ENCODE assay signal across 20 mouse cellular contexts in genomic region chr2:78027319-78027718, GRCm38 (mm10).
DNase-seq lines count a peak whose midpoint lies in the region; ATAC-seq and TF ChIP-seq lines count a peak whose summit lies in the region.
"Had no signal": no experiment of that assay in that cellular context is flagged by ENCODE, and none has a peak within 500 bp of the region (broad histone marks: within the 10 kb centered on the region; RNA-seq: fewer than 3 reads in every experiment).

No protein-coding gene starts in this region.

- no peak overlapping the region for H3K4me2 ChIP-seq in midbrain, embryonic 11.5 days
- H3K4me2 ChIP-seq in midbrain, embryonic 15.5 days, result no peak overlapping the region
- no peak overlapping the region for H3K4me2 ChIP-seq in CH12.LX (ENCODE audit: insufficient read depth, low read depth, poor library complexity, severe bottlenecking)
- H3K4me2 ChIP-seq in forebrain, embryonic 12.5 days, result no peak overlapping the region
- H3K4me2 ChIP-seq: embryonic facial prominence, embryonic 12.5 days had no signal

- no peak for ATAC-seq in midbrain, embryonic 11.5 days (ENCODE audit: low FRiP score)
- no peak for ATAC-seq in midbrain, embryonic 15.5 days (replicated peaks)
- ATAC-seq in cerebellum, adult (ENCODE audit: insufficient number of reproducible peaks, low FRiP score, low TSS enrichment), result no peak
- ATAC-seq in forebrain, embryonic 12.5 days (ENCODE audit: low FRiP score), result no peak
- ATAC-seq: forebrain, embryonic 14.5 days; forebrain, embryonic 16.5 days had no signal

- dilution Hi-C loops in CH12.LX (cut with MboI; ENCODE audit: extremely low pct_ligation_motif_present, extremely low pct_unique_long_range_greater_than_20kb, low sequenced_read_pairs), result no loop called here

- no peaks in the 10 kb centered on the region for H3K9me3 ChIP-seq in midbrain, embryonic 11.5 days (ENCODE audit: control insufficient read depth, low read length)
- no peaks in the 10 kb centered on the region for H3K9me3 ChIP-seq in midbrain, embryonic 15.5 days
- peaks cover 3% of the 10 kb centered on the region for H3K9me3 ChIP-seq in CH12.LX (replicated peaks; ENCODE audit: low read length)
- H3K9me3 ChIP-seq in forebrain, embryonic 12.5 days, result no peaks in the 10 kb centered on the region
- H3K9me3 ChIP-seq: embryonic facial prominence, embryonic 10.5 days; embryonic facial prominence, embryonic 12.5 days had no signal

- no peak for TF ChIP-seq EP300 in CH12.LX (IDR thresholded peaks at IDR 0.05; ENCODE audit: low read length)

- H3K27me3 ChIP-seq in midbrain, embryonic 11.5 days (ENCODE audit: control insufficient read depth, insufficient read depth, low read length), result no peaks in the 10 kb centered on the region
- no peaks in the 10 kb centered on the region for H3K27me3 ChIP-seq in midbrain, embryonic 15.5 days (replicated peaks)
- no peaks in the 10 kb centered on the region for H3K27me3 ChIP-seq in CH12.LX (replicated peaks)
- H3K27me3 ChIP-seq in forebrain, embryonic 12.5 days, result no peaks in the 10 kb centered on the region
- H3K27me3 ChIP-seq: embryonic facial prominence, embryonic 12.5 days had no signal

- H3K9ac ChIP-seq in midbrain, embryonic 11.5 days (ENCODE audit: low read length), result no peak overlapping the region
- H3K9ac ChIP-seq in midbrain, embryonic 15.5 days, result no peak overlapping the region
- no peak overlapping the region for H3K9ac ChIP-seq in CH12.LX (ENCODE audit: insufficient read depth, low read depth)
- no peak overlapping the region for H3K9ac ChIP-seq in forebrain, embryonic 12.5 days
- H3K9ac ChIP-seq: embryonic facial prominence, embryonic 12.5 days had no signal

- TF ChIP-seq POLR2A in CH12.LX (IDR thresholded peaks at IDR 0.05; ENCODE audit: low read depth, low read length), result no peak

- no peak for TF ChIP-seq RAD21 in CH12.LX (IDR thresholded peaks at IDR 0.05; ENCODE audit: low read depth, low read length)

- peak; percentile 51 for DNase-seq in midbrain, embryonic 11.5 days (ENCODE audit: low spot score, missing footprints)
- DNase-seq in thymus, postnatal 14 days, result peak; percentile 14
- DNase-seq in thymus, adult 18-20 months, result no peak
- peak; percentile 18 for DNase-seq in CD4-positive helper T cell, adult 2 months (ENCODE audit: low read depth, low spot score)
- DNase-seq in CH12.LX (ENCODE audit: extremely low read depth), result no peak
- DNase-seq: adrenal gland, adult 2 months; adrenal gland, postnatal 10 days; adrenal gland, postnatal 25 days; cerebellum, adult 11-12 months; cerebellum, adult 2 months; cerebellum, adult 9-10 months; cerebellum, postnatal 10 days; cerebellum, postnatal 25 days had no signal

- no peak for TF ChIP-seq CTCF in CH12.LX (conservative IDR thresholded peaks at IDR 0.05 in 1 of 2, IDR thresholded peaks at IDR 0.05 in 1 of 2; ENCODE audit: low read depth in 2 of 2, low read length in 2 of 2)

- no peaks in the 10 kb centered on the region for H3K4me1 ChIP-seq in midbrain, embryonic 11.5 days (ENCODE audit: control insufficient read depth, insufficient read depth, low read length)
- H3K4me1 ChIP-seq in midbrain, embryonic 15.5 days, result no peaks in the 10 kb centered on the region
- H3K4me1 ChIP-seq in CH12.LX (ENCODE audit: control insufficient read depth in 1 of 2, insufficient read depth in 2 of 2), result peaks cover 0 to 2% of the 10 kb centered on the region in 2 experiments; a peak in 1 of 4 replicates
- H3K4me1 ChIP-seq in forebrain, embryonic 12.5 days, result no peaks in the 10 kb centered on the region
- H3K4me1 ChIP-seq: embryonic facial prominence, embryonic 10.5 days; embryonic facial prominence, embryonic 12.5 days had no signal

- no peaks in the 10 kb centered on the region for H3K36me3 ChIP-seq in midbrain, embryonic 11.5 days (ENCODE audit: control insufficient read depth, insufficient read depth, low read length)
- H3K36me3 ChIP-seq in midbrain, embryonic 15.5 days (replicated peaks), result no peaks in the 10 kb centered on the region
- no peaks in the 10 kb centered on the region for H3K36me3 ChIP-seq in CH12.LX (replicated peaks in 1 of 2; ENCODE audit: control insufficient read depth in 1 of 2, insufficient read depth in 1 of 2, low read length in 1 of 2)
- H3K36me3 ChIP-seq in forebrain, embryonic 12.5 days (replicated peaks), result no peaks in the 10 kb centered on the region
- H3K36me3 ChIP-seq: embryonic facial prominence, embryonic 10.5 days; embryonic facial prominence, embryonic 12.5 days had no signal

- in situ Hi-C loops in CH12.LX (cut with MboI; ENCODE audit: low pct_ligation_motif_present, low pct_unique_long_range_greater_than_20kb, low sequenced_read_pairs), result no loop called here

- H3K4me3 ChIP-seq in midbrain, embryonic 11.5 days (ENCODE audit: low read depth, low read length), result no peak overlapping the region
- H3K4me3 ChIP-seq in midbrain, embryonic 15.5 days, result no peak overlapping the region
- H3K4me3 ChIP-seq in CH12.LX (replicated peaks in 1 of 3; ENCODE audit: low read depth in 2 of 3, low read length in 2 of 3, poor library complexity in 1 of 3), result no peak overlapping the region
- no peak overlapping the region for H3K4me3 ChIP-seq in forebrain, embryonic 12.5 days (replicated peaks)
- H3K4me3 ChIP-seq: embryonic facial prominence, embryonic 10.5 days; embryonic facial prominence, embryonic 12.5 days had no signal

- H3K79me2 ChIP-seq in CH12.LX (replicated peaks; ENCODE audit: control insufficient read depth, extremely low read depth, insufficient read depth, poor library complexity, severe bottlenecking), result no peaks in the 10 kb centered on the region

- H3K27ac ChIP-seq in midbrain, embryonic 11.5 days (ENCODE audit: low read depth, low read length), result no peak overlapping the region
- H3K27ac ChIP-seq in midbrain, embryonic 15.5 days, result no peak overlapping the region
- H3K27ac ChIP-seq in CH12.LX (ENCODE audit: insufficient read depth, low read depth), result no peak overlapping the region
- no peak overlapping the region for H3K27ac ChIP-seq in forebrain, embryonic 12.5 days
- H3K27ac ChIP-seq: embryonic facial prominence, embryonic 10.5 days; embryonic facial prominence, embryonic 12.5 days had no signal

- 88% methylated on average over 2 of the region's 2 CpGs for WGBS in midbrain, embryonic 11.5 days
- WGBS in midbrain, embryonic 15.5 days, result 93% methylated on average over 2 of the region's 2 CpGs
- WGBS in forebrain, embryonic 12.5 days, result 81% methylated on average over 2 of the region's 2 CpGs

TF ChIP-seq in CH12.LX, 34 proteins besides CTCF, POLR2A, EP300 and RAD21:
- TF ChIP-seq ZNF384 (IDR thresholded peaks at IDR 0.05; ENCODE audit: low read depth, low read length) (peak; percentile 90), PAX5 (IDR thresholded peaks at IDR 0.05; ENCODE audit: low read length) (no peak), MXI1 (IDR thresholded peaks at IDR 0.05; ENCODE audit: low read depth, low read length) (no peak), USF2 (conservative IDR thresholded peaks at IDR 0.05; ENCODE audit: low read depth, low read length) (no peak)

Comparison
In these comparisons a context has a peak if more than half of its experiments do, and no peak if none do; other contexts are left out.
1. DNase-seq: peak in midbrain, embryonic 11.5 days (single experiment), thymus, postnatal 14 days (single experiment) and CD4-positive helper T cell, adult 2 months (single experiment); none in thymus, adult 18-20 months (0 of 2) and CH12.LX (single experiment).